Mouse (Mus musculus): ENCODE measurements at regions not wholly inside any gene's neighbourhood (a gene's known extent, or its start where the extent isn't known, plus 50 kb on each side); places are given as distances from the start of the nearest gene placed in this dataset.

DNA sequence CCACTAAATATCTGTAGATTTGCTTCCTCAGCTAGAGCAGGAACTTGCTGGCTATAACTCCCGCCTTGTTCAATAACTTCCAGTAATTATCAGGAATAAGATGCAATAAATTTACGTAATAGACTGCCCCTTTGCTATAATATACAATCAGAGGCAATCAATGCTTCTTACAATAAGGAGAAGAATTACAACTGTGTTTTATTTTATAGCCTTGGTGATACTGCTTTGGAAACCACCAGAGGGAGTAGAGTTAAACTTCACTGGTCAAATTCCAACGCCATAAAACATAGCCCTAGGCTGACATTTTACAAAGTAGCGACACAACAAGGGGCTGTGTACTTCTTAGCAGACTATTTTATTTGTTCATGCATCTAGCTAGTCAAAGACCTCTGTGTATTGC lies 95.7 kb downstream of the Tex13c1 start:
- H3K4me3 ChIP-seq (ENCODE audit: low read length), result no peak overlapping the region
- H3K4me1 ChIP-seq (ENCODE audit: control insufficient read depth, insufficient read depth, low read length), result no peaks in the 10 kb centered on the region
- no peak overlapping the region for H3K4me2 ChIP-seq (ENCODE audit: low read depth, low read length)
- no peaks in the 10 kb centered on the region for H3K36me3 ChIP-seq (ENCODE audit: control insufficient read depth, insufficient read depth, low read length)
- ATAC-seq, result peak; percentile 58
- H3K9me3 ChIP-seq (ENCODE audit: control insufficient read depth, low read length), result no peaks in the 10 kb centered on the region
- no peak overlapping the region for H3K27ac ChIP-seq (ENCODE audit: low read length)
- H3K27me3 ChIP-seq (replicated peaks; ENCODE audit: control insufficient read depth, insufficient read depth, low read length), result no peaks in the 10 kb centered on the region
- no peak overlapping the region for H3K9ac ChIP-seq (ENCODE audit: low read depth, low read length)
- WGBS, result 53% methylated on average over 4 of the region's 4 CpGs

- H3K27me3 ChIP-seq (replicated peaks; ENCODE audit: control insufficient read depth, insufficient read depth, low read length), result no peaks in the 10 kb centered on the region
- H3K4me1 ChIP-seq (ENCODE audit: control insufficient read depth, insufficient read depth, low read length), result no peaks in the 10 kb centered on the region
- 58% methylated on average over 1 of the region's 1 CpGs for WGBS
- no peaks in the 10 kb centered on the region for H3K9me3 ChIP-seq (ENCODE audit: control insufficient read depth, low read length)
- ATAC-seq, result no peak
- no peak overlapping the region for H3K4me2 ChIP-seq (ENCODE audit: low read depth, low read length)
- no peak overlapping the region for H3K27ac ChIP-seq (ENCODE audit: low read length)
- H3K36me3 ChIP-seq (ENCODE audit: control insufficient read depth, insufficient read depth, low read length), result no peaks in the 10 kb centered on the region
- H3K4me3 ChIP-seq (ENCODE audit: low read length), result no peak overlapping the region
- H3K9ac ChIP-seq (ENCODE audit: low read depth, low read length), result no peak overlapping the region
Measured at GRCm38 (mm10) chrX:43736838-43737237, 145.9 kb downstream of the Tex13c1 start.

- WGBS, result 50% methylated on average over 4 of the region's 4 CpGs
- ATAC-seq, result peak; percentile 96
- H3K9ac ChIP-seq (ENCODE audit: low read depth, low read length), result no peak overlapping the region
Measured at GRCm38 (mm10) chrX:43739780-43740463, 149.0 kb downstream of the Tex13c1 start.

More at GRCm38 (mm10) chrX:43739780-43740463, 149.0 kb downstream of the Tex13c1 start:
- H3K27ac ChIP-seq (ENCODE audit: low read length), result peak overlapping the region; percentile 51
- no peaks in the 10 kb centered on the region for H3K9me3 ChIP-seq (ENCODE audit: control insufficient read depth, low read length)
- no peaks in the 10 kb centered on the region for H3K36me3 ChIP-seq (ENCODE audit: control insufficient read depth, insufficient read depth, low read length)
- H3K4me3 ChIP-seq (ENCODE audit: low read length), result no peak overlapping the region
- no peaks in the 10 kb centered on the region for H3K4me1 ChIP-seq (ENCODE audit: control insufficient read depth, insufficient read depth, low read length)
- no peaks in the 10 kb centered on the region for H3K27me3 ChIP-seq (replicated peaks; ENCODE audit: control insufficient read depth, insufficient read depth, low read length)
- no peak overlapping the region for H3K4me2 ChIP-seq (ENCODE audit: low read depth, low read length)
